19 mouse cellular contexts compared by ENCODE assay signal in the genomic region with DNA sequence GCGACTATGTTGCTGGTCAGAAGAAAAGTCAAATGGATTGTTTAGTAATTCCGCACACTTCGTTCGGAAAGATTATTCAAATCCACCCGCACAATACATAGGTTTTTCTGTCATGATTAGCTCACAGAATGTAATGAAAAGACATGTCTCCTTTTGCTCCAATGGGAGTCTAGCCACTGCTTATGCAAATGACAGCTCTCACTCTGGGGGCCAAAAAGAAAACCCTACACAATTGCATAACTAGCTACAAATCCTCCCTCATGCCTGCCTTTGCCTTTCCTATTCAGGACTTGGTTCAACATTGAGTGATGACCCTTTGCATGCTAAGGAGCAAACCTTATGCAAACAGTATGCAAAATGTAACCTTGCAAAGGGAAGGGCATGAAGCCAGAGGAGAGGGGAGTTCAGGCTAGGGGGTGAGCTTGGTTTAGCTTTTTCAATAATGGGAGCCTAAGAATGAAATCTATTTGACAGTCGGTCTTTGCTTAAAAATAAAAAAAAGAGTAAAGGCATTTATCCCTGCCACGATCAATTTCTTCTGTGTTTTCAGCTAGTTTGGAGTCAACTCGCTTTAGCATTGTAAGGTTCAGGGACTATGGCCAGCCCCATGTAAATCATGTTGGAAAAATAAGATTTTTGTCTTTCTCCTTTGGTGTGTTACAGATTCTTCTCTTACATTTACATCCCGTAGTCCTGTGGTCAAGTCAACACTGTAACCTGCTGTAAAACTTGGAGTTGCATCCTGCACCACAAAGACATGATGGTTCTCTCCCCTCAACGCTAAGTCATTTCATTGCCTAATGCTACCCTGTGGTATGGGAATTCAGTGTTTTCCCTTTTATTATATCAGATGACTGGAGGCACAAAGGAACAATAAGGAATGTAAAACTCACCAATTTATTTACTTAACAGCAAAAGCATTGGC.
A peak's percentile ranks its signal among the peaks of the same experiment; 100 is the strongest.
DNase-seq lines count a peak whose midpoint lies in the region; ATAC-seq and TF ChIP-seq lines count a peak whose summit lies in the region.
"Had no signal": no experiment of that assay in that cellular context is flagged by ENCODE, and none has a peak within 500 bp of the region (broad histone marks: within the 10 kb centered on the region; RNA-seq: fewer than 3 reads in every experiment).

No protein-coding gene starts in this region.

- peak; percentile 27 for ATAC-seq in forebrain, embryonic 16.5 days
- ATAC-seq in forebrain, embryonic 14.5 days = no peak; the same call in 1 of the 2 replicates
- ATAC-seq in hindbrain, postnatal 0 days = no peak
- ATAC-seq in midbrain, postnatal 0 days (ENCODE audit: low FRiP score) = no peak
- ATAC-seq: activated CD4-positive, CD25-positive, alpha-beta regulatory T cell, adult 4 months; liver, embryonic 12.5 days had no signal

- H3K27me3 ChIP-seq in forebrain, embryonic 16.5 days (replicated peaks; ENCODE audit: control insufficient read depth, insufficient read depth, low read length) = no peaks in the 10 kb centered on the region
- H3K27me3 ChIP-seq in forebrain, embryonic 14.5 days (replicated peaks; ENCODE audit: control insufficient read depth, insufficient read depth, low read length) = no peaks in the 10 kb centered on the region
- no peaks in the 10 kb centered on the region for H3K27me3 ChIP-seq in hindbrain, postnatal 0 days (ENCODE audit: insufficient read depth, low read length)
- no peaks in the 10 kb centered on the region for H3K27me3 ChIP-seq in midbrain, postnatal 0 days (ENCODE audit: insufficient read depth, low read length)
- H3K27me3 ChIP-seq: liver, embryonic 12.5 days; lung, embryonic 15.5 days; stomach, embryonic 15.5 days had no signal

- no peak overlapping the region for H3K4me3 ChIP-seq in forebrain, embryonic 16.5 days (replicated peaks; ENCODE audit: low read length)
- H3K4me3 ChIP-seq in forebrain, embryonic 14.5 days (ENCODE audit: low read depth, low read length) = no peak overlapping the region
- no peak overlapping the region for H3K4me3 ChIP-seq in hindbrain, postnatal 0 days (ENCODE audit: low read length)
- H3K4me3 ChIP-seq in midbrain, postnatal 0 days (ENCODE audit: low read depth, low read length) = no peak overlapping the region
- H3K4me3 ChIP-seq: heart, embryonic 10.5 days; limb, embryonic 10.5 days; liver, embryonic 12.5 days; lung, embryonic 15.5 days; stomach, embryonic 15.5 days had no signal

- 45% methylated on average over 10 of the region's 10 CpGs for WGBS in forebrain, embryonic 16.5 days
- 59% methylated on average over 10 of the region's 10 CpGs for WGBS in forebrain, embryonic 14.5 days
- WGBS in hindbrain, postnatal 0 days = 42% methylated on average over 10 of the region's 10 CpGs
- WGBS in midbrain, postnatal 0 days = 31% methylated on average over 10 of the region's 10 CpGs

- H3K9me3 ChIP-seq in forebrain, embryonic 16.5 days (ENCODE audit: control insufficient read depth, low read length) = no peaks in the 10 kb centered on the region
- no peaks in the 10 kb centered on the region for H3K9me3 ChIP-seq in forebrain, embryonic 14.5 days (replicated peaks; ENCODE audit: control insufficient read depth, low read length)
- no peaks in the 10 kb centered on the region for H3K9me3 ChIP-seq in hindbrain, postnatal 0 days (ENCODE audit: low read length)
- H3K9me3 ChIP-seq in midbrain, postnatal 0 days (ENCODE audit: low read length) = no peaks in the 10 kb centered on the region
- H3K9me3 ChIP-seq: heart, embryonic 10.5 days; limb, embryonic 10.5 days; liver, embryonic 12.5 days; lung, embryonic 15.5 days; stomach, embryonic 15.5 days had no signal

- no peak for TF ChIP-seq CTCF in hindbrain, postnatal 0 days (IDR thresholded peaks at IDR 0.05; ENCODE audit: low read depth)
- no peak for TF ChIP-seq CTCF in midbrain, postnatal 0 days (IDR thresholded peaks at IDR 0.05)

- H3K36me3 ChIP-seq in forebrain, embryonic 16.5 days (ENCODE audit: control insufficient read depth, insufficient read depth) = no peaks in the 10 kb centered on the region
- H3K36me3 ChIP-seq in forebrain, embryonic 14.5 days (ENCODE audit: control insufficient read depth, insufficient read depth, low read length) = no peaks in the 10 kb centered on the region
- no peaks in the 10 kb centered on the region for H3K36me3 ChIP-seq in hindbrain, postnatal 0 days (ENCODE audit: insufficient read depth, low read length)
- no peaks in the 10 kb centered on the region for H3K36me3 ChIP-seq in midbrain, postnatal 0 days (ENCODE audit: insufficient read depth, low read length)
- H3K36me3 ChIP-seq: heart, embryonic 10.5 days; limb, embryonic 10.5 days; liver, embryonic 12.5 days; lung, embryonic 15.5 days; stomach, embryonic 15.5 days had no signal

- no peak for DNase-seq in forebrain, embryonic 14.5 days (ENCODE audit: low spot score)
- DNase-seq in embryo, embryonic 11 days = peak; percentile 19
- DNase-seq in hindbrain, postnatal 0 days (ENCODE audit: low spot score) = no peak
- peak; percentile 4 for DNase-seq in midbrain, postnatal 0 days (ENCODE audit: low spot score)
- no peak for DNase-seq in layer of hippocampus, postnatal 10 days (ENCODE audit: low spot score in 2 of 2)
- DNase-seq in left cerebral cortex, postnatal 36 days (ENCODE audit: low spot score in 2 of 2) = no peak
- DNase-seq: adrenal gland, postnatal 36 days; B cell, adult 2 months; cerebellum, adult 9-11 months; gastrocnemius, postnatal 36 days; heart, postnatal 10 days; spleen, adult 18-20 months had no signal

- no peak overlapping the region for H3K27ac ChIP-seq in forebrain, embryonic 16.5 days (ENCODE audit: low read length)
- H3K27ac ChIP-seq in forebrain, embryonic 14.5 days (ENCODE audit: low read depth, low read length) = no peak overlapping the region
- peak overlapping the region; percentile 1; the same call in 1 of the 2 replicates for H3K27ac ChIP-seq in hindbrain, postnatal 0 days
- H3K27ac ChIP-seq in midbrain, postnatal 0 days (ENCODE audit: low read depth, low read length) = peak overlapping the region; percentile 47; the same call in 1 of the 2 replicates
- H3K27ac ChIP-seq: heart, embryonic 10.5 days; limb, embryonic 10.5 days; liver, embryonic 12.5 days; lung, embryonic 15.5 days; stomach, embryonic 15.5 days had no signal

- H3K4me1 ChIP-seq in forebrain, embryonic 16.5 days (replicated peaks; ENCODE audit: control insufficient read depth, insufficient read depth, low read length) = no peaks in the 10 kb centered on the region
- peaks cover 6% of the 10 kb centered on the region for H3K4me1 ChIP-seq in forebrain, embryonic 14.5 days (ENCODE audit: control insufficient read depth, insufficient read depth, low read length)
- H3K4me1 ChIP-seq in hindbrain, postnatal 0 days (ENCODE audit: insufficient read depth, low read length) = no peaks in the 10 kb centered on the region
- H3K4me1 ChIP-seq in midbrain, postnatal 0 days (ENCODE audit: insufficient read depth, low read length) = no peaks in the 10 kb centered on the region
- H3K4me1 ChIP-seq: heart, embryonic 10.5 days; limb, embryonic 10.5 days; liver, embryonic 12.5 days; lung, embryonic 15.5 days; stomach, embryonic 15.5 days had no signal

- no peak overlapping the region for H3K9ac ChIP-seq in forebrain, embryonic 16.5 days (replicated peaks; ENCODE audit: low read depth, low read length)
- H3K9ac ChIP-seq in forebrain, embryonic 14.5 days (ENCODE audit: low read length) = no peak overlapping the region
- no peak overlapping the region for H3K9ac ChIP-seq in hindbrain, postnatal 0 days (replicated peaks; ENCODE audit: low read length)
- H3K9ac ChIP-seq in midbrain, postnatal 0 days (replicated peaks; ENCODE audit: low read length, poor library complexity, severe bottlenecking) = no peak overlapping the region
- H3K9ac ChIP-seq: liver, embryonic 12.5 days; lung, embryonic 15.5 days; stomach, embryonic 15.5 days had no signal

- H3K4me2 ChIP-seq in forebrain, embryonic 16.5 days (ENCODE audit: low read length) = no peak overlapping the region
- H3K4me2 ChIP-seq in forebrain, embryonic 14.5 days (ENCODE audit: low read length) = no peak overlapping the region
- H3K4me2 ChIP-seq in hindbrain, postnatal 0 days (ENCODE audit: low read depth, low read length) = no peak overlapping the region
- no peak overlapping the region for H3K4me2 ChIP-seq in midbrain, postnatal 0 days (ENCODE audit: low read depth, low read length, poor library complexity, severe bottlenecking)
- H3K4me2 ChIP-seq: liver, embryonic 12.5 days; lung, embryonic 15.5 days; stomach, embryonic 15.5 days had no signal

- intact Hi-C loops in left cerebral cortex, postnatal 36 days (cut with DNase I) = no loop called here

Comparison
In these comparisons a context has a peak if more than half of its experiments do, and no peak if none do; other contexts are left out.
1. H3K27ac ChIP-seq: peak in hindbrain, postnatal 0 days (single experiment) and midbrain, postnatal 0 days (single experiment); none in forebrain, embryonic 16.5 days (single experiment) and forebrain, embryonic 14.5 days (single experiment).
2. DNase-seq: peak in embryo, embryonic 11 days (single experiment) and midbrain, postnatal 0 days (single experiment); none in forebrain, embryonic 14.5 days (single experiment), hindbrain, postnatal 0 days (single experiment), layer of hippocampus, postnatal 10 days (0 of 2) and left cerebral cortex, postnatal 36 days (0 of 2).